Mouse (Mus musculus) olfactory bulb, adult 2 months (tissue): ENCODE measurements around the gene 4933430I17Rik.
A peak's percentile ranks its signal among the peaks of the same experiment; 100 is the strongest.

Experiments
- CTCF ChIP-seq: fragments of 200-500 bp; IDR thresholded peaks from 2 replicates; pipeline ENCODE4 v1.5.1; 2012; ENCODE audit warnings: low read depth, mild to moderate bottlenecking, low read length, moderate library complexity; ENCODE audit not compliant: insufficient read depth
- POLR2A ChIP-seq: fragments of 200-500 bp; IDR thresholded peaks from 2 replicates; pipeline ENCODE4 v1.6.1; 2012; ENCODE audit warnings: mild to moderate bottlenecking, low read depth, low read length, moderate library complexity; ENCODE audit not compliant: insufficient read depth

DNA sequence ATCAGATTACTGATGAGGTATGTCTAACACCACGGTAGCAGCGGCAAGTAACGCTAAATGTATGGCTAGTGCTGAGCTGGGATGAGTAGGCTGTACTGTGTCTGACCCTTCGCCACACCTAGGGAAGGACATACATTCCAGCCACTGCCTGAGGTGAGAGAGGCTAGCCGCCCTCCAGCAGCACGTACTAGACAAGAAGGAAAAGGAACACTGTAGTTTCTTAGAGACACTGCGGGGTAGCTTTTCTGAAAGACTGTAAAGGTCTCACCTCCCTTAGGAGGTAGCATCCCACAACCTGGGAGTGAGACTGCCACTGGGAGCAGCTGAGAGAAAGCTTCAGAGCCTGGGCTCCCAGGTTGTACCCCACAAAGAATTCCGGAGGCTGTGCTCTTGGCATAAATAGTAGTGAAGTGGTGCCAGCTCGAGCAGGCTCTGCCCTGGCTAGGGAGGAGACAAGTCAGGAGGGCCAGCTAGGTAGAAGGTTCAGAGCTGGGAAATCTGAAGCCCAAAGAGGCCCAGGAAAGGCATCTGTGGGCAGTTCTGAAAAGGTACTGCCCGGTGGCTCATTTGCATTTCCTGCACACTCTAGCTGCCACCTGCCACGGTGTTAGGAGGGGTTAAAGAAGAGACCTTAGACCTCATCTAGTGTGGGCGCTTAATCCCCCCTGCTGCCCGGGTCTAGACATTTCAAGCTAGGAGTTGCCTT lies 6.6 kb upstream of the 4933430I17Rik start:
- peak; percentile 22; the same call in 1 of the 2 replicates for TF ChIP-seq CTCF
- no peak for TF ChIP-seq POLR2A
